ENCODE assay signal across 9 mouse cellular contexts in the genomic region with DNA sequence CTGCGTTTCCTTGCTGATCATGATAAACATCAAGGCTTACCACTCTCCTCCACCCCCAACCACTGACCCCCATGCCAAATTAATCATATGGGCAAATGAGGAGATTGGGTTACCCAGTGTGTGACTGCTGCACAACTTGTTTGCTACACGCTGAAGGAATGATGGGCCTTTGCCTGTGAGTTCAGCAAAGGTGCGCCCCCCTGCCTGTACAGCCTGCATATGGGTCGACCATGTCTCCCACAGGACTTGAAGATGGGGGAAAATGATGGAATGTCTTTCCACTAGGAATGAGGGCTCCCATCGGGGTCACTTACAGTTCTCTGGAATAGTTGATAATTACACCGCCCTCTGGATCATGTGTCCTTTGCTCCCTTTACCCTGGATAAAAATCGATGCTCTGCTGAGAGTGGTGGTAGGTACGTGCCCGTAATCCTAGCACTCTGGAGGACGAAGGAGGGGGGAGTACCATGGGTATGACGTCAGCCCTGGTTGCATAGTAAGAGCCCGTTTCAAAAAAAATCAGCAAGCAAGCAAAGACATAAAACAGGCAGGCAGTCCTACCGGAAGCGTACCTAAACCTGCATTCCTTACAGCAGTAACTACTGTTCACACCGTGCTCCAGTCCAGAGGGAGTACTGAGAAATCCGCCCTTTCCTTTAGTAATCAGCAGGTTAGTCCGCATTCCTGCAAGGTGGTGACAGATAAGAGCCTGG. TPM values are rescaled to one million over a fixed set of nuclear protein-coding genes. Genes with fewer than 3 reads are reported as not detected.
A peak's percentile ranks its signal among the peaks of the same experiment; 100 is the strongest.
DNase-seq lines count a peak whose midpoint lies in the region; ATAC-seq and TF ChIP-seq lines count a peak whose summit lies in the region.
"Had no signal": no experiment of that assay in that cellular context is flagged by ENCODE, and none has a peak within 500 bp of the region (broad histone marks: within the 10 kb centered on the region; RNA-seq: fewer than 3 reads in every experiment).

No protein-coding gene starts in this region.

- no peak overlapping the region for H3K4me3 ChIP-seq in forebrain, embryonic 13.5 days
- no peak overlapping the region for H3K4me3 ChIP-seq in forebrain, postnatal 0 days (ENCODE audit: low read depth, low read length)
- 0 out of 2 replicates have a peak overlapping the region, but pooled peaks have one; percentile 10 for H3K4me3 ChIP-seq in lung, embryonic 15.5 days
- H3K4me3 ChIP-seq in intestine, embryonic 16.5 days (ENCODE audit: low read length), result peak overlapping the region; percentile 14
- H3K4me3 ChIP-seq in neural tube, embryonic 14.5 days (ENCODE audit: low read depth, low read length), result no peak overlapping the region

- 71% methylated on average over 17 of the region's 17 CpGs for WGBS in forebrain, embryonic 13.5 days
- 67% methylated on average over 17 of the region's 17 CpGs for WGBS in forebrain, postnatal 0 days
- WGBS in lung, embryonic 15.5 days, result 31% methylated on average over 17 of the region's 17 CpGs
- 39% methylated on average over 17 of the region's 17 CpGs for WGBS in intestine, embryonic 16.5 days
- WGBS in neural tube, embryonic 14.5 days, result 73% methylated on average over 17 of the region's 17 CpGs

- H3K27ac ChIP-seq in forebrain, embryonic 13.5 days, result no peak overlapping the region
- no peak overlapping the region for H3K27ac ChIP-seq in forebrain, postnatal 0 days (ENCODE audit: low read depth, low read length)
- peak overlapping the region; percentile 73 for H3K27ac ChIP-seq in lung, embryonic 15.5 days
- peak overlapping the region; percentile 33; the same call in 1 of the 2 replicates for H3K27ac ChIP-seq in intestine, embryonic 16.5 days (ENCODE audit: low read length)
- no peak overlapping the region for H3K27ac ChIP-seq in neural tube, embryonic 14.5 days (ENCODE audit: low read depth, low read length)

- ATAC-seq in forebrain, embryonic 13.5 days, result no peak
- ATAC-seq in forebrain, postnatal 0 days, result no peak
- ATAC-seq in lung, embryonic 15.5 days (ENCODE audit: borderline replicate concordance, extremely low read depth, low FRiP score, low TSS enrichment), result peak; percentile 87
- ATAC-seq in intestine, embryonic 16.5 days, result peak; percentile 96
- ATAC-seq in neural tube, embryonic 14.5 days (ENCODE audit: low read depth), result 0 out of 2 replicates have a peak, but pooled peaks have one; percentile 46

- peak overlapping the region; percentile 12; the same call in 1 of the 2 replicates for H3K4me2 ChIP-seq in forebrain, embryonic 13.5 days
- H3K4me2 ChIP-seq in forebrain, postnatal 0 days (ENCODE audit: low read depth), result no peak overlapping the region
- H3K4me2 ChIP-seq in lung, embryonic 15.5 days, result peak overlapping the region; percentile 41
- peak overlapping the region; percentile 43 for H3K4me2 ChIP-seq in intestine, embryonic 16.5 days (ENCODE audit: low read depth, low read length)
- no peak overlapping the region for H3K4me2 ChIP-seq in neural tube, embryonic 14.5 days (ENCODE audit: low read depth, low read length)

- intact Hi-C loops in gastrocnemius, postnatal 36 days (cut with DNase I), result no loop called here

- no peaks in the 10 kb centered on the region for H3K27me3 ChIP-seq in forebrain, embryonic 13.5 days
- H3K27me3 ChIP-seq in forebrain, postnatal 0 days (ENCODE audit: insufficient read depth, low read length), result no peaks in the 10 kb centered on the region
- H3K27me3 ChIP-seq in lung, embryonic 15.5 days, result no peaks in the 10 kb centered on the region
- H3K27me3 ChIP-seq in intestine, embryonic 16.5 days (replicated peaks; ENCODE audit: control insufficient read depth, insufficient read depth, low read length), result no peaks in the 10 kb centered on the region
- H3K27me3 ChIP-seq in neural tube, embryonic 14.5 days (ENCODE audit: control insufficient read depth, insufficient read depth, low read length), result no peaks in the 10 kb centered on the region

- no peaks in the 10 kb centered on the region for H3K36me3 ChIP-seq in forebrain, embryonic 13.5 days (ENCODE audit: poor library complexity, severe bottlenecking)
- H3K36me3 ChIP-seq in forebrain, postnatal 0 days (ENCODE audit: insufficient read depth), result no peaks in the 10 kb centered on the region
- no peaks in the 10 kb centered on the region for H3K36me3 ChIP-seq in lung, embryonic 15.5 days
- H3K36me3 ChIP-seq in intestine, embryonic 16.5 days (ENCODE audit: control insufficient read depth, insufficient read depth, low read length), result no peaks in the 10 kb centered on the region
- H3K36me3 ChIP-seq in neural tube, embryonic 14.5 days (ENCODE audit: control insufficient read depth, insufficient read depth, low read length), result no peaks in the 10 kb centered on the region

- no peaks in the 10 kb centered on the region for H3K9me3 ChIP-seq in forebrain, embryonic 13.5 days (replicated peaks)
- H3K9me3 ChIP-seq in forebrain, postnatal 0 days (ENCODE audit: low read length), result no peaks in the 10 kb centered on the region
- no peaks in the 10 kb centered on the region for H3K9me3 ChIP-seq in lung, embryonic 15.5 days
- H3K9me3 ChIP-seq in intestine, embryonic 16.5 days (ENCODE audit: control insufficient read depth, low read length), result no peaks in the 10 kb centered on the region
- H3K9me3 ChIP-seq in neural tube, embryonic 14.5 days (ENCODE audit: control insufficient read depth, low read length), result no peaks in the 10 kb centered on the region

- no peaks in the 10 kb centered on the region for H3K4me1 ChIP-seq in forebrain, embryonic 13.5 days
- no peaks in the 10 kb centered on the region for H3K4me1 ChIP-seq in forebrain, postnatal 0 days (ENCODE audit: insufficient read depth)
- H3K4me1 ChIP-seq in lung, embryonic 15.5 days, result no peaks in the 10 kb centered on the region
- 0 out of 2 replicates have a peak, but pooled peaks cover 5% of the 10 kb centered on the region for H3K4me1 ChIP-seq in intestine, embryonic 16.5 days (ENCODE audit: control insufficient read depth, insufficient read depth, low read length)
- no peaks in the 10 kb centered on the region for H3K4me1 ChIP-seq in neural tube, embryonic 14.5 days (ENCODE audit: control insufficient read depth, insufficient read depth, low read length)

- H3K9ac ChIP-seq in forebrain, embryonic 13.5 days, result no peak overlapping the region
- no peak overlapping the region for H3K9ac ChIP-seq in forebrain, postnatal 0 days
- H3K9ac ChIP-seq in lung, embryonic 15.5 days, result no peak overlapping the region
- H3K9ac ChIP-seq in intestine, embryonic 16.5 days (ENCODE audit: low read depth, low read length), result no peak overlapping the region
- no peak overlapping the region for H3K9ac ChIP-seq in neural tube, embryonic 14.5 days (replicated peaks; ENCODE audit: low read depth, low read length)

- no peak for TF ChIP-seq CTCF in forebrain, postnatal 0 days (IDR thresholded peaks at IDR 0.05; ENCODE audit: low read depth)

- no peak for DNase-seq in forebrain, postnatal 0 days
- DNase-seq in lung, postnatal 4 days, result no peak
- DNase-seq in gastrocnemius, postnatal 36 days, result no peak
- no peak for DNase-seq in frontal cortex, postnatal 10 days (ENCODE audit: low spot score in 2 of 2)

RNA-seq across cellular contexts. Expression of gene Bmp8b, which starts 11.7 kb away (rescaled TPM):
- 0.19 and 0.25 TPM in 2 replicates for polyA plus RNA-seq in forebrain, embryonic 13.5 days (2015; fragmentation: Nextera tagmentation; extraction: Ambion mirVana)
- total RNA-seq in forebrain, postnatal 0 days (2014; rRNA removed), result 0.31 and 0.62 TPM in 2 replicates
- polyA plus RNA-seq in forebrain, postnatal 0 days (2015; fragmentation: Nextera tagmentation; extraction: Ambion mirVana), result 0.15 and 0.40 TPM in 2 replicates
- polyA plus RNA-seq in lung, embryonic 15.5 days (2015; fragmentation: Nextera tagmentation; extraction: Ambion mirVana), result 1.3 and 1.6 TPM in 2 replicates
- 0.29 and 0.47 TPM in 2 replicates for polyA plus RNA-seq in intestine, embryonic 16.5 days (2015; fragmentation: Nextera tagmentation; extraction: Ambion mirVana)
- 0.25 and 0.48 TPM in 2 replicates for polyA plus RNA-seq in neural tube, embryonic 14.5 days (2014; fragmentation: Nextera tagmentation; extraction: Ambion mirVana)
- total RNA-seq in gastrocnemius, postnatal 36 days (2021), result not detected

RNA-seq across cellular contexts. Expression of gene Oxct2b, which starts 22.8 kb away (rescaled TPM):
- polyA plus RNA-seq in forebrain, embryonic 13.5 days (2015; fragmentation: Nextera tagmentation; extraction: Ambion mirVana), result not detected in 2 replicates
- total RNA-seq in forebrain, postnatal 0 days (2014; rRNA removed), result 0.62 TPM in 2 replicates
- 0.33 and 0.34 TPM in 2 replicates for polyA plus RNA-seq in forebrain, postnatal 0 days (2015; fragmentation: Nextera tagmentation; extraction: Ambion mirVana)
- polyA plus RNA-seq in lung, embryonic 15.5 days (2015; fragmentation: Nextera tagmentation; extraction: Ambion mirVana), result not detected in 2 replicates
- 0.13 TPM in 1 of 2 replicates, not detected in the other for polyA plus RNA-seq in intestine, embryonic 16.5 days (2015; fragmentation: Nextera tagmentation; extraction: Ambion mirVana)
- 0.33 and 0.67 TPM in 2 replicates for polyA plus RNA-seq in neural tube, embryonic 14.5 days (2014; fragmentation: Nextera tagmentation; extraction: Ambion mirVana)
- total RNA-seq in gastrocnemius, postnatal 36 days (2021), result not detected
- total RNA-seq: megakaryocyte-erythroid progenitor cell, adult 5-6 weeks had no signal

RNA-seq across cellular contexts. Expression of gene Ppie, which starts 46.5 kb away (rescaled TPM):
- 91.6 and 96.0 TPM in 2 replicates for polyA plus RNA-seq in forebrain, embryonic 13.5 days (2015; fragmentation: Nextera tagmentation; extraction: Ambion mirVana)
- 28.9 and 34.2 TPM in 2 replicates for total RNA-seq in forebrain, postnatal 0 days (2014; rRNA removed)
- 47.7 and 53.6 TPM in 2 replicates for polyA plus RNA-seq in forebrain, postnatal 0 days (2015; fragmentation: Nextera tagmentation; extraction: Ambion mirVana)
- 107 and 109 TPM in 2 replicates for polyA plus RNA-seq in lung, embryonic 15.5 days (2015; fragmentation: Nextera tagmentation; extraction: Ambion mirVana)
- polyA plus RNA-seq in intestine, embryonic 16.5 days (2015; fragmentation: Nextera tagmentation; extraction: Ambion mirVana), result 76.1 and 84.1 TPM in 2 replicates
- 54.8 and 56.0 TPM in 2 replicates for polyA plus RNA-seq in neural tube, embryonic 14.5 days (2014; fragmentation: Nextera tagmentation; extraction: Ambion mirVana)
- 10 to 100 TPM; 17.5 to 19.2 TPM for total RNA-seq in gastrocnemius, postnatal 36 days (2021)

Comparison
In these comparisons a context has a peak if more than half of its experiments do, and no peak if none do; other contexts are left out.
1. H3K4me2 ChIP-seq: peak in forebrain, embryonic 13.5 days (single experiment), lung, embryonic 15.5 days (single experiment) and intestine, embryonic 16.5 days (single experiment); none in forebrain, postnatal 0 days (single experiment) and neural tube, embryonic 14.5 days (single experiment).
2. ATAC-seq: peak in lung, embryonic 15.5 days (single experiment), intestine, embryonic 16.5 days (single experiment) and neural tube, embryonic 14.5 days (single experiment); none in forebrain, embryonic 13.5 days (single experiment) and forebrain, postnatal 0 days (single experiment).
3. H3K27ac ChIP-seq: peak in lung, embryonic 15.5 days (single experiment) and intestine, embryonic 16.5 days (single experiment); none in forebrain, embryonic 13.5 days (single experiment), forebrain, postnatal 0 days (single experiment) and neural tube, embryonic 14.5 days (single experiment).
4. H3K4me3 ChIP-seq: peak in lung, embryonic 15.5 days (single experiment) and intestine, embryonic 16.5 days (single experiment); none in forebrain, embryonic 13.5 days (single experiment), forebrain, postnatal 0 days (single experiment) and neural tube, embryonic 14.5 days (single experiment).